Mouse (Mus musculus) Patski (cell line): ENCODE measurements around the gene Olfm1. TPM values are rescaled to one million over a fixed set of nuclear protein-coding genes. Genes with fewer than 3 reads are reported as not detected.

Source experiments
- ATAC-seq: fragments of 100-300 bp; one replicate; pipeline ENCODE4 v1.8.0; 2021
- CTCF ChIA-PET: fragments of 350-600 bp; sonication (Branson Sonifier 250); formaldehyde crosslinking; loops from one replicate; lab custom pipeline; 2022; ENCODE audit warnings: inconsistent platforms; lab: Charles Lee
- POLR2A ChIA-PET: fragments of 350-600 bp; sonication (Branson Sonifier 250); formaldehyde crosslinking; loops from one replicate; lab custom pipeline; 2022; ENCODE audit warnings: antibody characterized with exemption, inconsistent platforms; lab: Charles Lee
- DNase-seq: peaks from one replicate; pipeline ENCODE4 v3.0.0-alpha.2; 2011; ENCODE audit warnings: low read depth, low spot score
- H3K27me3 ChIP-seq: fragments of 371-371 bp; one replicate; pipeline ENCODE4 v1.5.1; 2021
- CTCF ChIP-seq: fragments of 100-300 bp; IDR thresholded peaks from one replicate; pipeline ENCODE4 v1.5.1; 2021
- in situ Hi-C: fragments of 300-500 bp; cut with MboI; formaldehyde crosslinking; loops from 3 replicates; pipeline ENCODE4 v1.11.1; 2018; ENCODE audit warnings: low pct_unique_long_range_greater_than_20kb, mixed read lengths
- polyA plus RNA-seq: library from polyadenylated mRNA; unstranded; gene quantifications from one replicate; pipeline ENCODE4 v1.2.3, GENCODE M21; 2021

Olfm1 gene
- 141 TPM for polyA plus RNA-seq

GRCm38 (mm10) chr2:28192821-28193689, at the start of gene Olfm1:
TSS of gene Olfm1 (plus strand) at chr2:28192992.
- POLR2A ChIA-PET: no interaction called here
- ATAC-seq: no peak
- no peak for TF ChIP-seq CTCF
- H3K27me3 ChIP-seq: peaks cover 35% of the 10 kb centered on the region
- CTCF ChIA-PET: no interaction called here
- in situ Hi-C loops: loop anchor here (25.0 kb wide), 1 partner anchor 431 kb away; no protein-coding TSS in a partner anchor
- DNase-seq: no peak

- DNase-seq: no peak
- in situ Hi-C loops: no loop called here
- no peak for ATAC-seq
- ChIA-PET CTCF (no interaction called here), POLR2A (no interaction called here)
- no peak for TF ChIP-seq CTCF
- H3K27me3 ChIP-seq: peaks cover 25% of the 10 kb centered on the region
Measured at GRCm38 (mm10) chr2:28143417-28144045, 49.3 kb upstream of the Olfm1 start.

GRCm38 (mm10) chr2:28145702-28146101, 47.1 kb upstream of the Olfm1 start:
- DNase-seq: no peak
- in situ Hi-C loops: no loop called here
- ATAC-seq: no peak
- ChIA-PET POLR2A (no interaction called here), CTCF (no interaction called here)
- H3K27me3 ChIP-seq: peaks cover 25% of the 10 kb centered on the region
- no peak for TF ChIP-seq CTCF

- TF ChIP-seq CTCF: no peak
- in situ Hi-C loops: no loop called here
- DNase-seq (no peak), ATAC-seq (no peak)
- CTCF ChIA-PET: no interaction called here
- POLR2A ChIA-PET: no interaction called here
- H3K27me3 ChIP-seq: peaks cover 20% of the 10 kb centered on the region
Measured at GRCm38 (mm10) chr2:28146152-28146551, 46.6 kb upstream of the Olfm1 start.

- ChIA-PET CTCF (no interaction called here), POLR2A (no interaction called here)
- no peak for TF ChIP-seq CTCF
- in situ Hi-C loops: no loop called here
- DNase-seq (no peak), ATAC-seq (no peak)
- peaks cover 20% of the 10 kb centered on the region for H3K27me3 ChIP-seq
Measured at GRCm38 (mm10) chr2:28146685-28147084, 46.1 kb upstream of the Olfm1 start.

GRCm38 (mm10) chr2:28147248-28147794, 45.5 kb upstream of the Olfm1 start:
- CTCF ChIA-PET: no interaction called here
- TF ChIP-seq CTCF: no peak
- ATAC-seq (no peak), DNase-seq (no peak)
- in situ Hi-C loops: no loop called here
- H3K27me3 ChIP-seq: peaks cover 20% of the 10 kb centered on the region
- POLR2A ChIA-PET: no interaction called here

GRCm38 (mm10) chr2:28149688-28150087, 43.1 kb upstream of the Olfm1 start:
- ChIA-PET CTCF (no interaction called here), POLR2A (no interaction called here)
- DNase-seq (no peak), ATAC-seq (no peak)
- H3K27me3 ChIP-seq: peaks cover 22% of the 10 kb centered on the region
- TF ChIP-seq CTCF: no peak
- in situ Hi-C loops: no loop called here

- ATAC-seq (no peak), DNase-seq (no peak)
- TF ChIP-seq CTCF: no peak
- ChIA-PET CTCF (no interaction called here), POLR2A (no interaction called here)
- peaks cover 19% of the 10 kb centered on the region for H3K27me3 ChIP-seq
- in situ Hi-C loops: no loop called here
Measured at GRCm38 (mm10) chr2:28160568-28160967, 32.2 kb upstream of the Olfm1 start.

- TF ChIP-seq CTCF: no peak
- no peak for DNase-seq
- in situ Hi-C loops: no loop called here
- H3K27me3 ChIP-seq: peaks cover 31% of the 10 kb centered on the region
- no peak for ATAC-seq
- ChIA-PET POLR2A (no interaction called here), CTCF (no interaction called here)
Measured at GRCm38 (mm10) chr2:28165570-28165969, 27.2 kb upstream of the Olfm1 start.

- ATAC-seq (no peak), DNase-seq (no peak)
- H3K27me3 ChIP-seq: peaks cover 49% of the 10 kb centered on the region
- no peak for TF ChIP-seq CTCF
- in situ Hi-C loops: no loop called here
- ChIA-PET CTCF (no interaction called here), POLR2A (no interaction called here)
Measured at GRCm38 (mm10) chr2:28169336-28169735, 23.5 kb upstream of the Olfm1 start.

GRCm38 (mm10) chr2:28171962-28172361, 20.8 kb upstream of the Olfm1 start:
- DNase-seq: no peak
- H3K27me3 ChIP-seq: peaks cover 31% of the 10 kb centered on the region
- no peak for TF ChIP-seq CTCF
- POLR2A ChIA-PET: no interaction called here
- CTCF ChIA-PET: no interaction called here
- in situ Hi-C loops: no loop called here
- ATAC-seq: no peak
